Comparison of ENCODE assay signal across 9 mouse cellular contexts in genomic region chr16:92057456-92057851, GRCm38 (mm10). TPM values are rescaled to one million over a fixed set of nuclear protein-coding genes. Genes with fewer than 3 reads are reported as not detected.
DNase-seq lines count a peak whose midpoint lies in the region; ATAC-seq and TF ChIP-seq lines count a peak whose summit lies in the region.
"Had no signal": no experiment of that assay in that cellular context is flagged by ENCODE, and none has a peak within 500 bp of the region (broad histone marks: within the 10 kb centered on the region; RNA-seq: fewer than 3 reads in every experiment).

No protein-coding gene starts in this region.

- WGBS in neural tube, embryonic 11.5 days: 4% methylated on average over 11 of the region's 11 CpGs
- 6% methylated on average over 11 of the region's 11 CpGs for WGBS in hindbrain, embryonic 14.5 days
- 3% methylated on average over 11 of the region's 11 CpGs for WGBS in midbrain, postnatal 0 days

- peaks cover 8% of the 10 kb centered on the region for H3K4me1 ChIP-seq in neural tube, embryonic 11.5 days (ENCODE audit: control insufficient read depth, insufficient read depth, low read length)
- H3K4me1 ChIP-seq in hindbrain, embryonic 14.5 days (replicated peaks; ENCODE audit: control insufficient read depth, insufficient read depth, low read length): peaks cover 35% of the 10 kb centered on the region
- peaks cover 13% of the 10 kb centered on the region for H3K4me1 ChIP-seq in midbrain, postnatal 0 days (ENCODE audit: insufficient read depth, low read length)

- H3K4me3 ChIP-seq in neural tube, embryonic 11.5 days (ENCODE audit: low read depth, low read length): peak overlapping the region; percentile 93
- H3K4me3 ChIP-seq in hindbrain, embryonic 14.5 days (replicated peaks; ENCODE audit: low read length): peak overlapping the region; percentile 93
- H3K4me3 ChIP-seq in midbrain, postnatal 0 days (ENCODE audit: low read depth, low read length): peak overlapping the region; percentile 81

- H3K4me2 ChIP-seq in neural tube, embryonic 11.5 days (ENCODE audit: low read depth): peak overlapping the region; percentile 86
- peak overlapping the region; percentile 89 for H3K4me2 ChIP-seq in hindbrain, embryonic 14.5 days (replicated peaks)
- peak overlapping the region; percentile 82 for H3K4me2 ChIP-seq in midbrain, postnatal 0 days (ENCODE audit: low read depth, low read length, poor library complexity, severe bottlenecking)

- no peaks in the 10 kb centered on the region for H3K27me3 ChIP-seq in neural tube, embryonic 11.5 days (ENCODE audit: control insufficient read depth, insufficient read depth, low read length)
- H3K27me3 ChIP-seq in hindbrain, embryonic 14.5 days (ENCODE audit: control insufficient read depth, insufficient read depth, low read length): no peaks in the 10 kb centered on the region
- H3K27me3 ChIP-seq in midbrain, postnatal 0 days (ENCODE audit: insufficient read depth, low read length): no peaks in the 10 kb centered on the region

- peak; percentile 48; the same call in 1 of the 2 replicates for ATAC-seq in neural tube, embryonic 11.5 days (ENCODE audit: insufficient read depth, low FRiP score, low TSS enrichment)
- peak; percentile 65 for ATAC-seq in hindbrain, embryonic 14.5 days (ENCODE audit: low FRiP score)
- ATAC-seq in midbrain, postnatal 0 days (ENCODE audit: low FRiP score): peak; percentile 38; the same call in 1 of the 2 replicates

- peaks cover 4% of the 10 kb centered on the region; the same call in 1 of the 2 replicates for H3K9me3 ChIP-seq in neural tube, embryonic 11.5 days (ENCODE audit: control insufficient read depth, low read length)
- H3K9me3 ChIP-seq in hindbrain, embryonic 14.5 days (ENCODE audit: control insufficient read depth, low read length): 0 out of 2 replicates have a peak, but pooled peaks cover 4% of the 10 kb centered on the region
- H3K9me3 ChIP-seq in midbrain, postnatal 0 days (ENCODE audit: low read length): no peaks in the 10 kb centered on the region

- peaks cover 5% of the 10 kb centered on the region; the same call in 1 of the 2 replicates for H3K36me3 ChIP-seq in neural tube, embryonic 11.5 days (ENCODE audit: control insufficient read depth, insufficient read depth, low read length)
- peaks cover 16% of the 10 kb centered on the region for H3K36me3 ChIP-seq in hindbrain, embryonic 14.5 days (replicated peaks; ENCODE audit: control insufficient read depth, insufficient read depth)
- 0 out of 2 replicates have a peak, but pooled peaks cover 2% of the 10 kb centered on the region for H3K36me3 ChIP-seq in midbrain, postnatal 0 days (ENCODE audit: insufficient read depth, low read length)

- peak; percentile 41 for DNase-seq in embryo, embryonic 10 days (ENCODE audit: low spot score)
- no peak for DNase-seq in embryo, embryonic 11 days
- DNase-seq in neural tube, embryonic 11.5 days (ENCODE audit: low spot score): no peak
- no peak for DNase-seq in neural tube, embryonic 10.5 days (ENCODE audit: extremely low spot score, low spot score)
- DNase-seq in hindbrain, embryonic 14.5 days (ENCODE audit: low spot score): no peak
- no peak for DNase-seq in midbrain, postnatal 0 days (ENCODE audit: low spot score)
- DNase-seq in ovary, adult 18-20 months (ENCODE audit: low spot score): no peak
- no peak for DNase-seq in cerebellum, postnatal 25 days

- no peak for TF ChIP-seq CTCF in midbrain, postnatal 0 days (IDR thresholded peaks at IDR 0.05)

- H3K27ac ChIP-seq in neural tube, embryonic 11.5 days (ENCODE audit: low read depth, low read length): peak overlapping the region; percentile 64; the same call in 1 of the 2 replicates
- H3K27ac ChIP-seq in hindbrain, embryonic 14.5 days: peak overlapping the region; percentile 71
- peak overlapping the region; percentile 85 for H3K27ac ChIP-seq in midbrain, postnatal 0 days (ENCODE audit: low read depth, low read length)

- H3K9ac ChIP-seq in neural tube, embryonic 11.5 days (ENCODE audit: low read length): peak overlapping the region; percentile 83
- H3K9ac ChIP-seq in hindbrain, embryonic 14.5 days: peak overlapping the region; percentile 91
- peak overlapping the region; percentile 79 for H3K9ac ChIP-seq in midbrain, postnatal 0 days (replicated peaks; ENCODE audit: low read length, poor library complexity, severe bottlenecking)

RNA-seq across cellular contexts. Expression of gene Mrps6, which starts 0.6 kb away (rescaled TPM):
- 127 and 130 TPM in 2 replicates for polyA plus RNA-seq in neural tube, embryonic 11.5 days (2014; fragmentation: Nextera tagmentation; extraction: Ambion mirVana)
- polyA plus RNA-seq in hindbrain, embryonic 14.5 days (2014; fragmentation: Nextera tagmentation; extraction: Ambion mirVana): 208 and 222 TPM in 2 replicates
- 28.2 and 38.7 TPM in 2 replicates for total RNA-seq in midbrain, postnatal 0 days (2014; rRNA removed)
- 148 and 152 TPM in 2 replicates for polyA plus RNA-seq in midbrain, postnatal 0 days (2015; fragmentation: Nextera tagmentation; extraction: Ambion mirVana)

RNA-seq across cellular contexts. Expression of gene Gm49711, which starts 0.7 kb away (rescaled TPM):
- polyA plus RNA-seq in neural tube, embryonic 11.5 days (2014; fragmentation: Nextera tagmentation; extraction: Ambion mirVana): 0.66 TPM in 1 of 2 replicates, not detected in the other
- polyA plus RNA-seq in hindbrain, embryonic 14.5 days (2014; fragmentation: Nextera tagmentation; extraction: Ambion mirVana): 0.54 and 0.64 TPM in 2 replicates
- not detected in 2 replicates for total RNA-seq in midbrain, postnatal 0 days (2014; rRNA removed)
- 0.82 and 0.99 TPM in 2 replicates for polyA plus RNA-seq in midbrain, postnatal 0 days (2015; fragmentation: Nextera tagmentation; extraction: Ambion mirVana)
- total RNA-seq: heart, postnatal 36 days had no signal

RNA-seq across cellular contexts. Expression of gene Slc5a3, which starts 0.7 kb away (rescaled TPM):
- polyA plus RNA-seq in neural tube, embryonic 11.5 days (2014; fragmentation: Nextera tagmentation; extraction: Ambion mirVana): 14.0 and 15.9 TPM in 2 replicates
- polyA plus RNA-seq in hindbrain, embryonic 14.5 days (2014; fragmentation: Nextera tagmentation; extraction: Ambion mirVana): 30.9 and 31.1 TPM in 2 replicates
- total RNA-seq in midbrain, postnatal 0 days (2014; rRNA removed): 40.0 and 50.1 TPM in 2 replicates
- 10.3 and 12.0 TPM in 2 replicates for polyA plus RNA-seq in midbrain, postnatal 0 days (2015; fragmentation: Nextera tagmentation; extraction: Ambion mirVana)
